Mouse (Mus musculus): ENCODE data around the gene Rtkn2.

Rtkn2 gene

GRCm38 (mm10) chr10:67995356-67995755, 16.0 kb downstream of the Rtkn2 start:
- in situ Hi-C loops (cut with MseI, MboI) = no loop called here

GRCm38 (mm10) chr10:67996171-67996570, 16.8 kb downstream of the Rtkn2 start:
- in situ Hi-C loops (cut with MseI, MboI) = no loop called here

- in situ Hi-C loops (cut with MseI, MboI) = no loop called here
These were observed 18.8 kb downstream of the Rtkn2 start for GRCm38 (mm10) chr10:67998116-67998635.

GRCm38 (mm10) chr10:67999170-67999569, 19.8 kb downstream of the Rtkn2 start:
- in situ Hi-C loops (cut with MseI, MboI) = no loop called here

- in situ Hi-C loops (cut with MseI, MboI) = no loop called here
These were observed 22.1 kb downstream of the Rtkn2 start for GRCm38 (mm10) chr10:68001456-68001855.

GRCm38 (mm10) chr10:68003651-68004422, 24.5 kb downstream of the Rtkn2 start:
- in situ Hi-C loops (cut with MseI, MboI) = no loop called here

GRCm38 (mm10) chr10:68005404-68005803, 26.0 kb downstream of the Rtkn2 start:
- in situ Hi-C loops (cut with MseI, MboI) = no loop called here

- in situ Hi-C loops (cut with MseI, MboI) = no loop called here
These were observed 27.1 kb downstream of the Rtkn2 start for GRCm38 (mm10) chr10:68006491-68006890.

GRCm38 (mm10) chr10:68007103-68007502, 27.7 kb downstream of the Rtkn2 start:
- in situ Hi-C loops (cut with MseI, MboI) = no loop called here

GRCm38 (mm10) chr10:68008198-68008955, 29.0 kb downstream of the Rtkn2 start:
- in situ Hi-C loops (cut with MseI, MboI) = no loop called here

- in situ Hi-C loops (cut with MseI, MboI) = no loop called here
These were observed 29.9 kb downstream of the Rtkn2 start for GRCm38 (mm10) chr10:68009301-68009700.

GRCm38 (mm10) chr10:68009867-68010266, 30.5 kb downstream of the Rtkn2 start:
- in situ Hi-C loops (cut with MseI, MboI) = no loop called here

GRCm38 (mm10) chr10:68013137-68013536, 33.8 kb downstream of the Rtkn2 start:
- in situ Hi-C loops (cut with MseI, MboI) = no loop called here

- in situ Hi-C loops (cut with MseI, MboI) = no loop called here
These were observed 41.4 kb downstream of the Rtkn2 start for GRCm38 (mm10) chr10:68020755-68021154.

- in situ Hi-C loops (cut with MseI, MboI) = no loop called here
These were observed 46.3 kb downstream of the Rtkn2 start for GRCm38 (mm10) chr10:68025660-68026059.

GRCm38 (mm10) chr10:68028327-68029080, 49.1 kb downstream of the Rtkn2 start:
- in situ Hi-C loops (cut with MseI, MboI) = no loop called here

GRCm38 (mm10) chr10:68029081-68029626, 49.8 kb downstream of the Rtkn2 start:
- in situ Hi-C loops (cut with MseI, MboI) = no loop called here

GRCm38 (mm10) chr10:68030027-68030426, 50.7 kb downstream of the Rtkn2 start:
- in situ Hi-C loops (cut with MseI, MboI) = no loop called here

GRCm38 (mm10) chr10:68035707-68036367, 56.5 kb downstream of the Rtkn2 start:
- in situ Hi-C loops (cut with MseI, MboI) = no loop called here

GRCm38 (mm10) chr10:68036368-68036980, 57.1 kb downstream of the Rtkn2 start:
- in situ Hi-C loops (cut with MseI, MboI) = no loop called here

All from mouse trophoblast stem cell (cell line).